Mouse (Mus musculus) T-helper 1 cell (primary cell): ENCODE results near the gene Btk.

Experiments used
- in situ Hi-C: fragments of 300-600 bp; cut with MboI, MseI; formaldehyde crosslinking; loops from one replicate; pipeline ENCODE4 v1.15.1; 2025; ENCODE audit warnings: high pct_unique_total_duplicates

Btk gene

GRCm38 (mm10) chrX:134582888-134583669, at the start of gene Btk:
Btk (minus strand) TSS chrX:134583570.
- in situ Hi-C loops = no loop called here

- in situ Hi-C loops = loop anchor here (10.0 kb wide), 1 partner anchor 1452 kb away; the partner anchor contains the start of gene Nxf3
Measured at GRCm38 (mm10) chrX:134632710-134633109, 49.3 kb upstream of the Btk start.

GRCm38 (mm10) chrX:134628200-134628599, 44.8 kb upstream of the Btk start:
- in situ Hi-C loops = no loop called here

GRCm38 (mm10) chrX:134623350-134623749, 40.0 kb upstream of the Btk start:
- in situ Hi-C loops = no loop called here

GRCm38 (mm10) chrX:134621685-134622084, 38.3 kb upstream of the Btk start:
- in situ Hi-C loops = no loop called here

- in situ Hi-C loops = no loop called here
Measured at GRCm38 (mm10) chrX:134620254-134620865, 37.0 kb upstream of the Btk start.

- in situ Hi-C loops = loop anchor here (5.0 kb wide), 1 partner anchor 78 kb away; no protein-coding TSS in a partner anchor
Measured at GRCm38 (mm10) chrX:134619695-134620094, 36.3 kb upstream of the Btk start.

- in situ Hi-C loops = no loop called here
Measured at GRCm38 (mm10) chrX:134614306-134614705, 30.9 kb upstream of the Btk start.

- in situ Hi-C loops = no loop called here
Measured at GRCm38 (mm10) chrX:134612285-134612959, 29.1 kb upstream of the Btk start.

- in situ Hi-C loops = no loop called here
Measured at GRCm38 (mm10) chrX:134610984-134611383, 27.6 kb upstream of the Btk start.

GRCm38 (mm10) chrX:134609472-134609871, 26.1 kb upstream of the Btk start:
- in situ Hi-C loops = no loop called here

GRCm38 (mm10) chrX:134601380-134602120, 18.2 kb upstream of the Btk start:
- in situ Hi-C loops = no loop called here

- in situ Hi-C loops = no loop called here
Measured at GRCm38 (mm10) chrX:134600659-134601379, 17.4 kb upstream of the Btk start, which contains the start of the genes Gla and Hnrnph2. Gla (minus strand) TSS chrX:134601125. Hnrnph2 (plus strand) TSS chrX:134601179.

- in situ Hi-C loops = no loop called here
Measured at GRCm38 (mm10) chrX:134599922-134600565, 16.7 kb upstream of the Btk start.

GRCm38 (mm10) chrX:134589836-134590235, 6.5 kb upstream of the Btk start:
- in situ Hi-C loops = no loop called here

GRCm38 (mm10) chrX:134588997-134589396, 5.6 kb upstream of the Btk start:
- in situ Hi-C loops = no loop called here

- in situ Hi-C loops = no loop called here
Measured at GRCm38 (mm10) chrX:134588261-134588660, 4.9 kb upstream of the Btk start.

GRCm38 (mm10) chrX:134586447-134586846, 3.1 kb upstream of the Btk start:
- in situ Hi-C loops = no loop called here

GRCm38 (mm10) chrX:134585103-134586002, 2.0 kb upstream of the Btk start, which contains the start of gene Rpl36a:
Rpl36a (plus strand) TSS chrX:134585654.
- in situ Hi-C loops = no loop called here
